Mouse (Mus musculus) kidney, adult 8-10 months (tissue): Measurements from ENCODE around the gene Etl4.
A peak's percentile ranks its signal among the peaks of the same experiment; 100 is the strongest.
"Not testable (repeated sequence)": the region's sequence is repeated elsewhere in the genome, so short reads cannot be mapped to it uniquely, and the experiment has no call there.

ENCODE experiments used
- DNase-seq, 2 experiments: peaks; one replicate each; pipeline ENCODE4 v3.0.0; 2022

Gene Etl4

GRCm38 (mm10) chr2:20661841-20662240 lies 752.3 kb downstream of the Etl4 start:
- no peak for DNase-seq

- DNase-seq: no peak
Measured at GRCm38 (mm10) chr2:20662696-20663095, 753.1 kb downstream of the Etl4 start.

- DNase-seq: no peak
Measured at GRCm38 (mm10) chr2:20665309-20665971, 755.9 kb downstream of the Etl4 start.

- DNase-seq: peak in 1 of 2 experiments; percentile 47
Measured at GRCm38 (mm10) chr2:20666051-20666478, 756.5 kb downstream of the Etl4 start.

- no peak for DNase-seq
Measured at GRCm38 (mm10) chr2:20667876-20668275, 758.3 kb downstream of the Etl4 start.

GRCm38 (mm10) chr2:20668276-20669030 lies 758.9 kb downstream of the Etl4 start:
- peak in 1 of 2 experiments; percentile 15 for DNase-seq

GRCm38 (mm10) chr2:20669367-20669766 lies 759.8 kb downstream of the Etl4 start:
- DNase-seq: no peak

GRCm38 (mm10) chr2:20671546-20672255 lies 762.1 kb downstream of the Etl4 start:
- no peak for DNase-seq

- no peak for DNase-seq
Measured at GRCm38 (mm10) chr2:20672281-20672680, 762.7 kb downstream of the Etl4 start.

- peak; percentile 28 to 66 for DNase-seq
Measured at GRCm38 (mm10) chr2:20672803-20673603, 763.4 kb downstream of the Etl4 start.

- DNase-seq: no peak
Measured at GRCm38 (mm10) chr2:20676379-20676778, 766.8 kb downstream of the Etl4 start.

- no peak for DNase-seq
Measured at GRCm38 (mm10) chr2:20678793-20679192, 769.2 kb downstream of the Etl4 start.

- not testable (repeated sequence) for DNase-seq
Measured at GRCm38 (mm10) chr2:20682203-20682602, 772.6 kb downstream of the Etl4 start.

- DNase-seq: no peak
Measured at GRCm38 (mm10) chr2:20689389-20689788, 779.8 kb downstream of the Etl4 start.

GRCm38 (mm10) chr2:20692898-20693297 lies 783.3 kb downstream of the Etl4 start:
- no peak for DNase-seq

- DNase-seq: no peak
Measured at GRCm38 (mm10) chr2:20693772-20694171, 784.2 kb downstream of the Etl4 start.

GRCm38 (mm10) chr2:20697719-20698118 lies 788.1 kb downstream of the Etl4 start:
- DNase-seq: no peak

- no peak for DNase-seq
Measured at GRCm38 (mm10) chr2:20705110-20705509, 795.5 kb downstream of the Etl4 start.

- DNase-seq: no peak
Measured at GRCm38 (mm10) chr2:20710589-20710988, 801.0 kb downstream of the Etl4 start.

- DNase-seq: no peak
Measured at GRCm38 (mm10) chr2:20711024-20711423, 801.4 kb downstream of the Etl4 start.

GRCm38 (mm10) chr2:20719105-20719504 lies 809.5 kb downstream of the Etl4 start:
- no peak for DNase-seq

GRCm38 (mm10) chr2:20721098-20721497 lies 811.5 kb downstream of the Etl4 start:
- no peak for DNase-seq
